8 mouse cellular contexts compared by ENCODE assay signal in the genomic region with DNA sequence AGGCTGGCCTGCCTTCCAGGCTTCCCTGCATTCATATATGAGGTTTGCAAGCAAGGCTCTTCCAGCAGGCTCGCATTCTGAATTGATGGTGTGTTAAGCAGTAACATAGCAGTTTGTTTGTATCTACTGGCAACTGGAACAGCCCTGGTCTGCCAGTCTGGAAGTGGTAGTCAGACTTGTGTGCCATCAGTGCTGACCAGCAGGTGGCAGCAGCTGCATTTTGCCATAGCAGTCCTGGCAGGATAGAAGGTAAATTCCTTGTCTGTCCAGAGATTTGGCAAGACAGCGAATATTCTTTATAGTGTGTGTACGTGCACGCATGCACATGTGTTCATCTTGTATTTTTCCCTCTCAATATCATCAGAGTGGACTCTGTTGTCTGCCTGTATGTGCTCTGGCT.
A peak's percentile ranks its signal among the peaks of the same experiment; 100 is the strongest.
DNase-seq lines count a peak whose midpoint lies in the region; ATAC-seq and TF ChIP-seq lines count a peak whose summit lies in the region.

No protein-coding gene starts in this region.

- peak; percentile 96 for TF ChIP-seq CTCF in ES-Bruce4 (IDR thresholded peaks at IDR 0.05; ENCODE audit: low read depth, low read length)
- peak; percentile 97 for TF ChIP-seq CTCF in layer of hippocampus, adult 2 months (conservative IDR thresholded peaks at IDR 0.05)
- peak; percentile 98 for TF ChIP-seq CTCF in lung, adult 2 months (IDR thresholded peaks at IDR 0.05; ENCODE audit: insufficient read depth, low read length)

- intact Hi-C loops in heart, postnatal 36 days (cut with DNase I): loop anchor here (1.0 to 5.0 kb wide), 4 partner anchors 23 to 149 kb away; no protein-coding TSS in a partner anchor

- H3K4me3 ChIP-seq in ES-Bruce4 (ENCODE audit: low read depth, low read length): no peak overlapping the region
- H3K4me3 ChIP-seq in forebrain, embryonic 16.5 days (replicated peaks; ENCODE audit: low read length): no peak overlapping the region
- no peak overlapping the region for H3K4me3 ChIP-seq in layer of hippocampus, adult 2 months
- no peak overlapping the region for H3K4me3 ChIP-seq in lung, adult 2 months (replicated peaks; ENCODE audit: extremely low read depth, low read depth, low read length)

- H3K4me1 ChIP-seq in ES-Bruce4 (ENCODE audit: control insufficient read depth, insufficient read depth, low read length): peaks cover 2% of the 10 kb centered on the region
- H3K4me1 ChIP-seq in forebrain, embryonic 16.5 days (replicated peaks; ENCODE audit: control insufficient read depth, insufficient read depth, low read length): peaks cover 24% of the 10 kb centered on the region
- H3K4me1 ChIP-seq in lung, adult 2 months (ENCODE audit: control insufficient read depth, insufficient read depth, low read length): no peaks in the 10 kb centered on the region

- no peak for TF ChIP-seq EP300 in ES-Bruce4 (IDR thresholded peaks at IDR 0.05; ENCODE audit: insufficient read depth, low read depth, low read length)

- peak; percentile 90 to 91 for DNase-seq in cerebellum, adult 18-20 months
- DNase-seq in heart, postnatal 36 days: peak; percentile 83 to 84
- peak; percentile 86 to 89 for DNase-seq in layer of hippocampus, adult 2 months (ENCODE audit: low spot score in 2 of 2)
- DNase-seq in lung, adult 2 months: peak; percentile 75
- DNase-seq in ovary, postnatal 14 days (ENCODE audit: low spot score): peak; percentile 70
- peak; percentile 41 to 77 for DNase-seq in thymus, postnatal 10 days (ENCODE audit: low spot score in 2 of 2)

- H3K27ac ChIP-seq in ES-Bruce4 (ENCODE audit: insufficient read depth, low read length): no peak overlapping the region
- H3K27ac ChIP-seq in forebrain, embryonic 16.5 days (ENCODE audit: low read length): no peak overlapping the region
- H3K27ac ChIP-seq in layer of hippocampus, adult 2 months: peak overlapping the region; percentile 55; the same call in 1 of the 2 replicates

- no peak overlapping the region for H3K9ac ChIP-seq in ES-Bruce4 (ENCODE audit: low read depth, poor library complexity, severe bottlenecking)
- no peak overlapping the region for H3K9ac ChIP-seq in forebrain, embryonic 16.5 days (replicated peaks; ENCODE audit: low read depth, low read length)

- TF ChIP-seq POLR2A in ES-Bruce4 (IDR thresholded peaks at IDR 0.05; ENCODE audit: insufficient read depth, low read length): no peak
- no peak for TF ChIP-seq POLR2A in lung, adult 2 months (IDR thresholded peaks at IDR 0.05; ENCODE audit: borderline replicate concordance, extremely low read depth, low read depth, low read length)

- 25% methylated on average over 4 of the region's 4 CpGs for WGBS in forebrain, embryonic 16.5 days
- WGBS in lung, adult 2 months: 11% methylated on average over 4 of the region's 4 CpGs

- no peaks in the 10 kb centered on the region for H3K9me3 ChIP-seq in ES-Bruce4 (replicated peaks; ENCODE audit: control insufficient read depth, insufficient read depth, low read length, poor library complexity, severe bottlenecking)
- H3K9me3 ChIP-seq in forebrain, embryonic 16.5 days (ENCODE audit: control insufficient read depth, low read length): no peaks in the 10 kb centered on the region

- no peaks in the 10 kb centered on the region for H3K36me3 ChIP-seq in ES-Bruce4 (ENCODE audit: control insufficient read depth, insufficient read depth, low read length, poor library complexity, severe bottlenecking)
- H3K36me3 ChIP-seq in forebrain, embryonic 16.5 days (ENCODE audit: control insufficient read depth, insufficient read depth): no peaks in the 10 kb centered on the region

- H3K27me3 ChIP-seq in ES-Bruce4 (ENCODE audit: control insufficient read depth, insufficient read depth, low read length, poor library complexity, severe bottlenecking): no peaks in the 10 kb centered on the region
- no peaks in the 10 kb centered on the region for H3K27me3 ChIP-seq in forebrain, embryonic 16.5 days (replicated peaks; ENCODE audit: control insufficient read depth, insufficient read depth, low read length)

- peak; percentile 81 for ATAC-seq in forebrain, embryonic 16.5 days

- H3K4me2 ChIP-seq in forebrain, embryonic 16.5 days (ENCODE audit: low read length): no peak overlapping the region
